Mouse (Mus musculus): ENCODE results near the gene Apba2.

- TF ChIP-seq CTCF (conservative IDR thresholded peaks at IDR 0.05; ENCODE audit: insufficient read depth, insufficient read length, low read depth, low read length) (no peak), POLR2A (IDR thresholded peaks at IDR 0.05; ENCODE audit: low read depth, low read length) (no peak)
Measured at GRCm38 (mm10) chr7:64728181-64728591, 226.7 kb downstream of the Apba2 start.

Data from kidney, adult 2 months (tissue).